Mouse (Mus musculus): ENCODE data around the gene Nod1.

Nod1 gene

DNA sequence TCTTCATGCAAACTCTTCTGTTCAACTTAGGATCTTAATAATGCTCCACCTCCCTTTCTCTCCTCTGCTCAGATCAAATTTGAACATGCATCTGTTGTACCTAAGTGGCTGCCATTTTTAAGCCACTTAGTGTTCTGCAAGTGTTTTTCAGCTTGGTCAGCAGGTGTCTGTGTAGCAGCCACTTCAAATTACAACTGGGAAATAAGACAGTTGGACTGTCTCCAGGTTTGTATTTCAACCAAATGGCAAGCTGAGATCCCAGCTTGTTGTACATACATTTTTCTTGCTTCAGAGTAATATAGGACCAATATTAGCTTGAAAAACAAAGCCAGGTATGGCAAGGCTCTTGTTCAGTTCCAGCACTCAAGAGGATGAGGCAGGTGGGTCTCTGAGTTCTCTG lies 93.9 kb downstream of the Nod1 start:
- DNase-seq: no peak

DNA sequence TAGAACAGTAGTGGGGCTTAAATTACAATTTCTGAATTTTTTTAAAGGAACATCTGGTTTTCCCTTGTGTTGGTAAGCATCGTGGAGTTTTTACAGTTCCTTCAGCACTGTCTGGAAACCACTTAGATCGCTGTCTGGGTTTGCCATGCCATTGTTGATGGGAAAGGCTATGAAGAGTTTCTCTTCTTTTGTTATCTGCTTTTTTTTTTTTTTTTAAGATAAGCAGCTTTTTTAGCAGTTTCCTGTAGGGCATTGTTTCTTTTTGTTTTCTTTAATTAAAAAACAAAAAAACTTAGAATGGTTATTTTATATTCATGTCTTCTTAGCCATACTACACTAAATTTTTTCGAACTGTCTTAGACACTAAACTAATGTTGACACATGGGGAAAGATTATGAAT lies 94.8 kb downstream of the Nod1 start:
- no peak for DNase-seq

DNA sequence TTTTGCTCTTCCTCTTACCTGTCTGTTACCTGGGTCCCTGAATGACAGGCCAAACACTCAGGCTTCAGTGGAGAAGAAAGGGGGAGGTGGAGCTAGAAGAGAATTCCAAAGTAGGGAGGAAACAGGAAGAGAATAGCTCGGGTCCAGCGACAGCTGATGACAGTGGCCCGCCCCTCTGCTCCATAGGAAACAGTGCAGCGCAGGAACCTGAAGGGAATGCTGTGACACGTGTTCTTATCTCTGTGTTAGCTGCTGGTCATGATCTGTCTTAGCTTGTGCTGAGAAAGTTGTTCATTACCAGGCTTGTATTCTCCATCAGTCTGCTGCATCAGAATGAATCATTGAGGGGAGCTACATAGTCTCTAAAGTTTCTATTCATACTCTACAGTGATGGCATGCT lies 95.6 kb downstream of the Nod1 start:
- DNase-seq: no peak

Measured in right cerebral cortex, adult 18-20 months (tissue).